Mouse (Mus musculus) kidney, embryonic 14.5 days (tissue): ENCODE measurements at regions not wholly inside any gene's neighbourhood (a gene's known extent, or its start where the extent isn't known, plus 50 kb on each side); places are given as distances from the start of the nearest gene placed in this dataset.

Experiments
- ATAC-seq: fragments of 200-750 bp; cut with Nextera tagmentation; 2 replicates; pipeline ENCODE4 v1.8.0; 2017; ENCODE audit warnings: moderate number of reproducible peaks, mild to moderate bottlenecking, moderate TSS enrichment, moderate library complexity; ENCODE audit not compliant: low FRiP score, low TSS enrichment
- H3K27ac ChIP-seq: fragments of 300-500 bp; sonication (generic); 2 replicates; pipeline ENCODE4 v1.5.1; 2014; ENCODE audit warnings: low read depth, mild to moderate bottlenecking, low read length, moderate library complexity, mixed read lengths
- H3K27me3 ChIP-seq: fragments of 300-500 bp; sonication (generic); 2 replicates; pipeline ENCODE4 v1.6.1; 2014; ENCODE audit warnings: mild to moderate bottlenecking, low read length; ENCODE audit not compliant: control insufficient read depth, insufficient read depth
- H3K36me3 ChIP-seq: fragments of 300-500 bp; sonication (generic); 2 replicates; pipeline ENCODE4 v1.6.1; 2014; ENCODE audit warnings: low read length, mixed read lengths; ENCODE audit not compliant: control insufficient read depth, insufficient read depth
- H3K4me1 ChIP-seq: fragments of 300-500 bp; sonication (generic); 2 replicates; pipeline ENCODE4 v1.6.1; 2014; ENCODE audit warnings: low read length, mixed read lengths; ENCODE audit not compliant: control insufficient read depth, insufficient read depth
- H3K4me2 ChIP-seq: fragments of 300-500 bp; sonication (generic); replicated peaks from 2 replicates; pipeline ENCODE4 v1.6.1; 2014; ENCODE audit warnings: low read depth, mild to moderate bottlenecking, low read length
- H3K4me3 ChIP-seq: fragments of 300-500 bp; sonication (generic); 2 replicates; pipeline ENCODE4 v1.5.1; 2014; ENCODE audit warnings: mild to moderate bottlenecking, low read length
- H3K9ac ChIP-seq: fragments of 300-500 bp; sonication (generic); 2 replicates; pipeline ENCODE4 v1.6.1; 2014; ENCODE audit warnings: low read depth, mild to moderate bottlenecking, low read length, moderate library complexity
- H3K9me3 ChIP-seq: fragments of 300-500 bp; sonication (generic); 2 replicates; pipeline ENCODE4 v1.6.1; 2016; ENCODE audit warnings: low read length; ENCODE audit not compliant: control insufficient read depth
- WGBS: fragments of 180-500 bp; shearing (Covaris S2); extraction: QIAGEN DNeasy Blood & Tissue Kit; methylation state at CpG from one replicate; pipeline ENCODE4 v1.1.7; 2014; 5-methylcytosine and 5-hydroxymethylcytosine counted together

GRCm38 (mm10) chr2:161165495-161165894 is 56.6 kb upstream of the Chd6 start:
- Histone ChIP-seq H3K27me3 (no peaks in the 10 kb centered on the region), H3K36me3 (no peaks in the 10 kb centered on the region), H3K4me1 (no peaks in the 10 kb centered on the region), H3K27ac (no peak overlapping the region), H3K4me2 (no peak overlapping the region), H3K4me3 (no peak overlapping the region), H3K9ac (no peak overlapping the region), H3K9me3 (no peaks in the 10 kb centered on the region)
- no peak for ATAC-seq
- 73% methylated on average over 3 of the region's 3 CpGs for WGBS

DNA sequence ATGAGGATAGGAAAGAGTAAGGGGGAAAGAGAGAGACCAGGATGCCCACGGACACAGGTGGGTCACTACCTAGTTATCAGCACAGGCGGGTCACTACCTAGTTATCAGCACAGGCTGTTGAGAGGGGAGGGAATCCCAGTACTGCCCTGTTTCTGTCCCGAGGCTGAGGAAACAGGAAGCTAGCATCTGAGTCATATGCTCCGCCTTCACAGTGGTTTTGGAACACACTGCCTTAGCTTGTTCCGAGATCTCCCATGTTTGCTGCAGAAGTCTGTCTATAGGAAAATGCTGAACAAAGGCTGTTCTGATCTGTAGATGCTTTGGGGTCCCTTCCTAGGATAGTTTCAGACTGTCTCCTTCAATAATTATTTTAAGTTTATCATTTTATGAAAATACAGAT is 55.4 kb upstream of the Chd6 start:
- WGBS: 64% methylated on average over 5 of the region's 5 CpGs
- no peaks in the 10 kb centered on the region for H3K27me3 ChIP-seq
- ATAC-seq: no peak
- H3K4me1 ChIP-seq: no peaks in the 10 kb centered on the region
- no peaks in the 10 kb centered on the region for H3K9me3 ChIP-seq
- H3K27ac ChIP-seq: no peak overlapping the region
- no peaks in the 10 kb centered on the region for H3K36me3 ChIP-seq
- H3K9ac ChIP-seq: no peak overlapping the region
- H3K4me2 ChIP-seq: no peak overlapping the region
- no peak overlapping the region for H3K4me3 ChIP-seq
